Mouse (Mus musculus) lung, adult 2 months (tissue): Measurements from ENCODE around the gene Tm6sf1.

Experiments
- CTCF ChIP-seq: fragments of 200-500 bp; IDR thresholded peaks from 2 replicates; pipeline ENCODE4 v1.5.1; 2011; ENCODE audit warnings: mild to moderate bottlenecking, low read length, control low read depth; ENCODE audit not compliant: insufficient read depth
- POLR2A ChIP-seq: fragments of 200-500 bp; IDR thresholded peaks from 2 replicates; pipeline ENCODE4 v1.6.1; 2011; ENCODE audit warnings: low read depth, mild to moderate bottlenecking, control low read depth, low read length, borderline replicate concordance; ENCODE audit errors: extremely low read depth

GRCm38 (mm10) chr7:81862587-81863583 is 4.1 kb downstream of the Tm6sf1 start:
- TF ChIP-seq CTCF (no peak), POLR2A (peak; percentile 70; the same call in 1 of the 2 replicates)
